Mouse (Mus musculus): ENCODE measurements around the gene Spon1.

DNA sequence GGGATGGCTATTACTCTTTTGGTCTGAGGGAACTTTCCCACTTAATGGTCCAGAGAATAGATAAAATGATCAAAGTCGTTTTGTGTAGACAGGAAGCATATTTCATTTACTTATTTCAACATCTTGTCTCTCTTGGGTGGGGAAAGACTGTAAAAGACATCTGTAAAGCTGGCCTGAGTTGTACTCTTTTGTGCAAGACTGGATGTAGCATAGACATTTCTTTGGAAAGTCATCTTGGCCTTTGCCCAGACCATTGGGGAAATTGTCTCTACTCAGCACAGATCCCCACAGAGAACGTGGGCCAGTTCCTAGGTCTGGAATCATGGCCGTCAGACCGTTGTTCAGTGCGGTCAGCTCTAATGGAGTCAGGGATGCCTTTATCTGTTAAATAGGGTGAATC is 112.1 kb downstream of the Spon1 start:
- TF ChIP-seq CTCF (conservative IDR thresholded peaks at IDR 0.05; ENCODE audit: insufficient read depth, insufficient read length, low read depth, low read length) (no peak), POLR2A (IDR thresholded peaks at IDR 0.05; ENCODE audit: low read depth, low read length) (no peak)

Measured in kidney, adult 2 months (tissue).